Mouse (Mus musculus) liver, adult (tissue): Measurements from ENCODE around the gene Vmn1r148.
"Not testable (repeated sequence)": the region's sequence is repeated elsewhere in the genome, so short reads cannot be mapped to it uniquely, and the experiment has no call there.

Source experiments
- GATA4 ChIP-seq: IDR thresholded peaks from 2 replicates; pipeline ENCODE4 v1.6.1; 2014; ENCODE audit warnings: mild to moderate bottlenecking, low read length; ENCODE audit not compliant: insufficient replicate concordance

Vmn1r148 gene

DNA sequence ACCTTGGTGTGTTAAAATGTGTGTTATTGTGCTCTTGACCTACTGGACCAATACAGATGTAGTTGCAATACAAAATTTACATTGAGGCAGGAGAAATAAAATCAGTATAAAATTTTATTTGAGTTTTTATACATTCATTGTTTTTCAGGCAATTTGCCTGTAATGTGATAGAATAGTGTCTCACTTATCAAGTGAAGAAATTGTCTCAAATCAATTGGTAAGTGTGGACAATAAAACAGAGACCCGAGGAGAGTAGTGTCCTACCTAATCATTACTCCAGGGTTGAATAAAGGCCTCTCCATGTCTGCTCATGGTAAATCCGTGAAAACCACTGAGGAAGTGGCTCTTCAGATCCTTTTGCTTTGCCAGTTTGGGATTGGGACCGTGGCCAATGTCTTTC lies at the start of gene Vmn1r148:
TSS of gene Vmn1r148 (plus strand) at position 301 of the 400 bp plus-strand sequence.
- TF ChIP-seq GATA4 = not testable (repeated sequence)

DNA sequence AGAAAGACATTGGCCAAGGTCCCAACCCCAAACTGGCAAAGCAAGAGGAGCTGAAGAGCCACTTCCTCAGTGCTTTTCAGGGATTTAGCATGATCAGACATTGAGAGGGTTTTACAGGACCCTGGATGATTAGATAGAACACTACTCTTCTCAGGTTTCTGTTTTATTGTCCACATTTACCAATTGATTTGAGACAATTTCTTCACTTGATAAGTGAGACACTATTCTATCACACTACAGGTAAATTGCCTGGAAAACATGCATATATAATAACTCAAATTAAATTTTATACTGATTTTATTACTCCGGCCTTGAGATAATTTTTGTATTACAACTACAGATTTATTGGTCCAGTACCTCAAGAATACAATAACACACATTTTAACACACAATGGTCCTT lies 42.4 kb upstream of the Vmn1r148 start, which contains the start of gene Gm8660:
TSS of gene Gm8660 (minus strand) at position 101 of the 400 bp plus-strand sequence.
- not testable (repeated sequence) for TF ChIP-seq GATA4

- not testable (repeated sequence) for TF ChIP-seq GATA4
Observed at GRCm38 (mm10) chr7:22438129-22438528, 24.7 kb downstream of the Vmn1r148 start, which contains the start of gene Vmn1r149. Vmn1r149 (minus strand) TSS chr7:22438229.

DNA sequence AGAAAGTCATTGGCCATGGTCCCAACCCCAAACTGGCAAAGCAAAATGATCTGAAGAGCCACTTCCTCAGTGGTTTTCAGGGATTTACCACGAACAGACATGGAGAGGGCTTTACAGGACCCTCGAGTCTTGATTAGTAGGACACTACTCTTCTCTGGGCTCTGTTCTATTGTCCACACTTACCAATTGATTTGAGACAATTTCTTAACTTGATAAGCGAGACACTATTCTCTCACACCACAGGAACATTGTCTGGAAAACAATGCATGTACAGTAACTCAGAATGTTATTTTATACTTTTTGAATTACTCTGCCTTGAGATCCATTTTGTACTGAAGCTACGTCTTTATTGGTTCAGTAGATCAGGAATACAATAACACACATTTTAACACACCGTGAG lies 50.6 kb downstream of the Vmn1r148 start, which contains the start of gene Gm10665:
TSS of gene Gm10665 (minus strand) at position 101 of the 400 bp plus-strand sequence.
- not testable (repeated sequence) for TF ChIP-seq GATA4
